Mouse (Mus musculus): ENCODE measurements around the gene Gtdc1.

DNA sequence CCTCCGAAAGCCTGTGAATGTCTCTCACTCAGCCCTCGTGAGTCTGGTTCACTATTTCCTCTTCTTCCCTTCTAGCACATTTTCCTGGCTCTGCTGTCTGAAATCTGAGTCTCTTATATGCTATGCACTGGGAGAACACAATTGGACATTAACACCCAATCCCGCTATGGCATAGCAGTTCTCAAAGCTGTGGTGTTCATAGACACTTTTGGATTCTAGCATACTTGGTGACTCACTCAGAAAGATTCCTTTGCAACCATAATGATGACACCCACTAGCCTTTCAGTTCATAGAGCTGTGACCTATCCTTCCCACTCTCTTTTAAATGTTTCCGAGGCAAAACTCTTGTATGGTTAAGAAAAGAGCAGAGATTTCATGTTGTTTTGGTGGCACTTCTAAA is 33.7 kb upstream of the Gtdc1 start:
- TF ChIP-seq CTCF (IDR thresholded peaks at IDR 0.05; ENCODE audit: borderline replicate concordance, extremely low read depth, insufficient read depth, insufficient read length) = no peak
- no peak for TF ChIP-seq POLR2A (IDR thresholded peaks at IDR 0.05; ENCODE audit: borderline replicate concordance, extremely low read depth, insufficient read depth, insufficient read length, poor library complexity, severe bottlenecking)
